In the genomic region with DNA sequence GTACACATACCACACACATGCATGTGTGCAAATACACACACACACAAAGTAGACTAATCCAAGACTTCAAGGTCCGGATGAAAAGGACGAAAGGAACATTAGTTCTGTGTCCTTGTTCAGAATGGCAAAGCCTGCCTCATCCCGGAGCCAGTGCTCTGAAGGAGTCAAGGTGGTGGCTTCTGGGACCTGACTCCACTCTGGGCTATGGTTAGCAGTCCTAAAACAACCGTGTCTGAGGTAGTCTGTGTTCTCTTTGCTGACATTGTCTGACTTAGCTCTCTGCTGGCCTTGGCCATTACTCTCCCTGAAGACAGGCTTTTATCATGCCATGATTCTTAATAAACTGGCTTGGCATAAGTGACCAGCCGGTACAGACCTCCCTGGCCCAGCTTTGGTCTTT, we compare ENCODE assay signal across 16 mouse cellular contexts. TPM values are rescaled to one million over a fixed set of nuclear protein-coding genes. Genes with fewer than 3 reads are reported as not detected.
"Had no signal": no experiment of that assay in that cellular context is flagged by ENCODE, and none has a peak within 500 bp of the region (broad histone marks: within the 10 kb centered on the region; RNA-seq: fewer than 3 reads in every experiment).

No protein-coding gene starts in this region.

- DNase-seq: left cerebral cortex, postnatal 4 days; liver; liver, embryonic 13.5 days; liver, postnatal 0 days; lung, adult 18-20 months; lung, adult 2 months; lung, embryonic 14.5 days; lung, postnatal 10 days; lung, postnatal 14 days; lung, postnatal 36 days; lung, postnatal 4 days; midbrain, embryonic 14.5 days had no signal

RNA-seq across cellular contexts. Expression of gene Mgst2, which starts 0.7 kb away (rescaled TPM):
- total RNA-seq: left cerebral cortex, postnatal 25 days; left cerebral cortex, postnatal 36 days; liver, adult 2 months had no signal
- polyA plus RNA-seq: midbrain, embryonic 11.5 days had no signal
